ENCODE assay signal across 28 mouse cellular contexts in the genomic region with DNA sequence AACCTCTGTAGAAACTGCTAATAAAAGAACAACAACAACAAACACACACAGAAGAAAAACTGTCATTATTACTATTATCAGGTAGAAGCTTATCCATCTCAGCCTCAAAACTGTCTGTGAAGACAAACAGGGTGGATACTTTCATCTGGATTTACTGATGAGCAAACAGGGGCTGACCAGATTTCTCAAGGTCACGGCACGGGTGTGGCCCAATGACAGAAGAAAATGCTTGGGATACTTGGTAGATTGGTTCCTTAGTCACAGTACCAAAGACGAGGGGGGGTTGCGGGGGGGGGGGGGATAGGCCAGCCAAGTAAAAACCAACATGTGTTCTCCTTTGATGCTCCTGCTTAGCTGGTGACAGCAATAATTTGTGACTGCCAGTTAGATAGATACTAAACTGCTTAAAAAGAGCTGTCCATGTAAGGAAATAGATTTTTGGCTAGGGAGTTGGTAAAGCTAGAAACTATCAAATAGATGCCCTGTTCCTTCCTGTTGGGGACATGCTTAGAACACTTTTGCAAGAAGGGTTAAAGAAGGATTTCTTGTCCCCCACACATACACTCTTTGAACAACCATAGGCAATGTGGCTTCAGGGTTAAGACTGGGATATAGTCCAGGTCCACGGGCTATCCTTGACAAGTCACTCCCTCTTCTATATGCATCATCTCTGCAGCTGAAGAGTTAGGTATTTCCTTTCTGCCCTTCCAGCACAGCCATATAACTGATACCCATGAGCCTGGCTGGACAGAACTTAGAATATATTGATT. TPM values are rescaled to one million over a fixed set of nuclear protein-coding genes. Genes with fewer than 3 reads are reported as not detected.
DNase-seq lines count a peak whose midpoint lies in the region; ATAC-seq and TF ChIP-seq lines count a peak whose summit lies in the region.
"Had no signal": no experiment of that assay in that cellular context is flagged by ENCODE, and none has a peak within 500 bp of the region (broad histone marks: within the 10 kb centered on the region; RNA-seq: fewer than 3 reads in every experiment).

No protein-coding gene starts in this region.

- no peak overlapping the region for H3K27ac ChIP-seq in hindbrain, embryonic 13.5 days
- no peak overlapping the region for H3K27ac ChIP-seq in hindbrain, embryonic 16.5 days (ENCODE audit: low read depth, low read length)
- H3K27ac ChIP-seq in midbrain, postnatal 0 days (ENCODE audit: low read depth, low read length), result peak overlapping the region; percentile 12; the same call in 1 of the 2 replicates
- no peak overlapping the region for H3K27ac ChIP-seq in midbrain, embryonic 10.5 days (replicated peaks)
- H3K27ac ChIP-seq: embryonic facial prominence, embryonic 12.5 days; heart, embryonic 15.5 days; intestine, embryonic 15.5 days; kidney, postnatal 0 days; liver, embryonic 12.5 days had no signal

- H3K27me3 ChIP-seq in hindbrain, embryonic 13.5 days, result peaks cover 3% of the 10 kb centered on the region; the same call in 1 of the 2 replicates
- H3K27me3 ChIP-seq in hindbrain, embryonic 16.5 days (replicated peaks; ENCODE audit: control insufficient read depth, insufficient read depth, low read length), result no peaks in the 10 kb centered on the region
- no peaks in the 10 kb centered on the region for H3K27me3 ChIP-seq in midbrain, postnatal 0 days (ENCODE audit: insufficient read depth, low read length)
- H3K27me3 ChIP-seq in midbrain, embryonic 10.5 days (ENCODE audit: low read depth, poor library complexity, severe bottlenecking), result peaks cover 10% of the 10 kb centered on the region; the same call in 1 of the 2 replicates
- H3K27me3 ChIP-seq: embryonic facial prominence, embryonic 12.5 days; hindbrain, embryonic 15.5 days; intestine, embryonic 15.5 days; liver, embryonic 12.5 days had no signal

- TF ChIP-seq CTCF in midbrain, postnatal 0 days (IDR thresholded peaks at IDR 0.05), result no peak
- no peak for TF ChIP-seq CTCF in brain, embryonic 14.5 days (IDR thresholded peaks at IDR 0.05; ENCODE audit: borderline replicate concordance, extremely low read depth, insufficient read depth, insufficient read length)

- H3K9ac ChIP-seq in hindbrain, embryonic 13.5 days, result no peak overlapping the region
- no peak overlapping the region for H3K9ac ChIP-seq in hindbrain, embryonic 16.5 days (ENCODE audit: low read depth, low read length)
- no peak overlapping the region for H3K9ac ChIP-seq in midbrain, postnatal 0 days (replicated peaks; ENCODE audit: low read length, poor library complexity, severe bottlenecking)
- H3K9ac ChIP-seq: embryonic facial prominence, embryonic 12.5 days; heart, embryonic 15.5 days; hindbrain, embryonic 15.5 days; intestine, embryonic 15.5 days; liver, embryonic 12.5 days; liver, postnatal 0 days; midbrain, embryonic 12.5 days had no signal

- no peak for DNase-seq in midbrain, postnatal 0 days (ENCODE audit: low spot score)
- no peak for DNase-seq in midbrain, embryonic 10.5 days (ENCODE audit: low spot score)
- DNase-seq in MN1 (ENCODE audit: low spot score), result peak; percentile 50
- DNase-seq in brain, embryonic 14.5 days (ENCODE audit: low read depth), result peak; percentile 13
- DNase-seq in spleen, postnatal 14 days (ENCODE audit: low spot score in 2 of 2), result no peak
- DNase-seq: thymus, postnatal 14 days had no signal

- no peaks in the 10 kb centered on the region for H3K36me3 ChIP-seq in hindbrain, embryonic 13.5 days
- H3K36me3 ChIP-seq in hindbrain, embryonic 16.5 days (ENCODE audit: control insufficient read depth, insufficient read depth, low read length), result no peaks in the 10 kb centered on the region
- no peaks in the 10 kb centered on the region for H3K36me3 ChIP-seq in midbrain, postnatal 0 days (ENCODE audit: insufficient read depth, low read length)
- H3K36me3 ChIP-seq in midbrain, embryonic 10.5 days, result no peaks in the 10 kb centered on the region
- H3K36me3 ChIP-seq: embryonic facial prominence, embryonic 12.5 days; heart, embryonic 15.5 days; hindbrain, embryonic 15.5 days; intestine, embryonic 15.5 days; liver, embryonic 12.5 days; midbrain, embryonic 12.5 days had no signal

- H3K4me3 ChIP-seq in hindbrain, embryonic 13.5 days, result no peak overlapping the region
- no peak overlapping the region for H3K4me3 ChIP-seq in hindbrain, embryonic 16.5 days (ENCODE audit: low read length)
- H3K4me3 ChIP-seq in midbrain, postnatal 0 days (ENCODE audit: low read depth, low read length), result no peak overlapping the region
- no peak overlapping the region for H3K4me3 ChIP-seq in midbrain, embryonic 10.5 days
- H3K4me3 ChIP-seq: embryonic facial prominence, embryonic 12.5 days; heart, embryonic 15.5 days; intestine, embryonic 15.5 days; liver, embryonic 12.5 days; midbrain, embryonic 12.5 days; myocyte had no signal

- no peaks in the 10 kb centered on the region for H3K9me3 ChIP-seq in hindbrain, embryonic 13.5 days
- H3K9me3 ChIP-seq in hindbrain, embryonic 16.5 days (ENCODE audit: control insufficient read depth, low read length), result no peaks in the 10 kb centered on the region
- no peaks in the 10 kb centered on the region for H3K9me3 ChIP-seq in midbrain, postnatal 0 days (ENCODE audit: low read length)
- no peaks in the 10 kb centered on the region for H3K9me3 ChIP-seq in midbrain, embryonic 10.5 days (replicated peaks)
- H3K9me3 ChIP-seq: embryonic facial prominence, embryonic 12.5 days; heart, embryonic 15.5 days; hindbrain, embryonic 15.5 days; intestine, embryonic 15.5 days; liver, embryonic 12.5 days; midbrain, embryonic 12.5 days had no signal

- peaks cover 39% of the 10 kb centered on the region for H3K4me1 ChIP-seq in hindbrain, embryonic 13.5 days (replicated peaks)
- H3K4me1 ChIP-seq in hindbrain, embryonic 16.5 days (ENCODE audit: control insufficient read depth, insufficient read depth, low read depth, low read length), result peaks cover 12% of the 10 kb centered on the region
- H3K4me1 ChIP-seq in midbrain, postnatal 0 days (ENCODE audit: insufficient read depth, low read length), result peaks cover 11% of the 10 kb centered on the region
- H3K4me1 ChIP-seq in midbrain, embryonic 10.5 days, result peaks cover 27% of the 10 kb centered on the region

- 85% methylated on average over 5 of the region's 5 CpGs for WGBS in hindbrain, embryonic 13.5 days
- WGBS in hindbrain, embryonic 16.5 days, result 72% methylated on average over 5 of the region's 5 CpGs
- WGBS in midbrain, postnatal 0 days, result 78% methylated on average over 5 of the region's 5 CpGs
- WGBS in midbrain, embryonic 10.5 days, result 83% methylated on average over 5 of the region's 5 CpGs

- TF ChIP-seq POLR2A in brain, embryonic 14.5 days (IDR thresholded peaks at IDR 0.05; ENCODE audit: borderline replicate concordance, extremely low read depth, insufficient read depth, insufficient read length, poor library complexity, severe bottlenecking), result no peak

- H3K4me2 ChIP-seq in hindbrain, embryonic 13.5 days, result peak overlapping the region; percentile 44; the same call in 1 of the 2 replicates
- H3K4me2 ChIP-seq in hindbrain, embryonic 16.5 days (ENCODE audit: low read length), result no peak overlapping the region
- H3K4me2 ChIP-seq in midbrain, postnatal 0 days (ENCODE audit: low read depth, low read length, poor library complexity, severe bottlenecking), result no peak overlapping the region
- H3K4me2 ChIP-seq: heart, embryonic 15.5 days; intestine, embryonic 15.5 days; liver, embryonic 12.5 days had no signal

- no peak for ATAC-seq in hindbrain, embryonic 13.5 days (ENCODE audit: low FRiP score)
- no peak for ATAC-seq in hindbrain, embryonic 16.5 days
- ATAC-seq in midbrain, postnatal 0 days (ENCODE audit: low FRiP score), result no peak
- ATAC-seq: activated CD4-positive, CD25-positive, alpha-beta regulatory T cell, adult 4 months; intestine, embryonic 15.5 days; liver, embryonic 12.5 days; liver, postnatal 0 days had no signal

RNA-seq across cellular contexts. Expression of a gene that starts 0.9 kb away (rescaled TPM):
- 0.91 and 1.0 TPM in 2 replicates for polyA plus RNA-seq in hindbrain, embryonic 13.5 days (2015; fragmentation: Nextera tagmentation; extraction: Ambion mirVana)
- 0.49 and 0.81 TPM in 2 replicates for polyA plus RNA-seq in hindbrain, embryonic 16.5 days (2015; fragmentation: Nextera tagmentation; extraction: Ambion mirVana)
- 0.27 and 1.5 TPM in 2 replicates for total RNA-seq in midbrain, postnatal 0 days (2014; rRNA removed)
- 0.43 and 1.2 TPM in 2 replicates for polyA plus RNA-seq in midbrain, postnatal 0 days (2015; fragmentation: Nextera tagmentation; extraction: Ambion mirVana)
- not detected in 2 replicates for polyA plus RNA-seq in midbrain, embryonic 10.5 days (2016; fragmentation: Nextera tagmentation; extraction: Ambion mirVana)
- polyA plus RNA-seq in brain, embryonic 14.5 days (2012; rRNA removed), result 0.42 and 0.53 TPM in 2 replicates
- total RNA-seq: gastrocnemius, postnatal 14 days; granulocyte monocyte progenitor cell, adult 5-6 weeks; heart, postnatal 25 days; megakaryocyte, adult 5-6 weeks; MEL had no signal
- polyA plus RNA-seq: activated CD4-positive, CD25-positive, alpha-beta regulatory T cell, adult 4 months; embryonic facial prominence, embryonic 12.5 days; forebrain, embryonic 14.5 days; heart, embryonic 15.5 days; intestine, embryonic 15.5 days; kidney, postnatal 0 days; large intestine, adult 2 months; limb, embryonic 14.5 days; liver, postnatal 0 days; midbrain, embryonic 12.5 days; myocyte; stomach, embryonic 14.5 days; urinary bladder, adult 2 months had no signal

RNA-seq across cellular contexts. Expression of a gene that starts 5.3 kb away (rescaled TPM):
- 14.4 and 15.7 TPM in 2 replicates for polyA plus RNA-seq in hindbrain, embryonic 13.5 days (2015; fragmentation: Nextera tagmentation; extraction: Ambion mirVana)
- polyA plus RNA-seq in hindbrain, embryonic 16.5 days (2015; fragmentation: Nextera tagmentation; extraction: Ambion mirVana), result 19.5 and 22.2 TPM in 2 replicates
- 15.5 and 18.1 TPM in 2 replicates for total RNA-seq in midbrain, postnatal 0 days (2014; rRNA removed)
- polyA plus RNA-seq in midbrain, postnatal 0 days (2015; fragmentation: Nextera tagmentation; extraction: Ambion mirVana), result 28.4 and 30.9 TPM in 2 replicates
- 9.9 and 10.4 TPM in 2 replicates for polyA plus RNA-seq in midbrain, embryonic 10.5 days (2016; fragmentation: Nextera tagmentation; extraction: Ambion mirVana)
- polyA plus RNA-seq in brain, embryonic 14.5 days (2012; rRNA removed), result 24.3 and 26.3 TPM in 2 replicates
- total RNA-seq: MEL had no signal

RNA-seq across cellular contexts. Expression of a gene that starts 28.9 kb away (rescaled TPM):
- polyA plus RNA-seq in hindbrain, embryonic 13.5 days (2015; fragmentation: Nextera tagmentation; extraction: Ambion mirVana), result 15.1 and 15.8 TPM in 2 replicates
- polyA plus RNA-seq in hindbrain, embryonic 16.5 days (2015; fragmentation: Nextera tagmentation; extraction: Ambion mirVana), result 11.5 and 13.6 TPM in 2 replicates
- total RNA-seq in midbrain, postnatal 0 days (2014; rRNA removed), result 59.8 and 63.5 TPM in 2 replicates
- 9.4 and 11.0 TPM in 2 replicates for polyA plus RNA-seq in midbrain, postnatal 0 days (2015; fragmentation: Nextera tagmentation; extraction: Ambion mirVana)
- polyA plus RNA-seq in midbrain, embryonic 10.5 days (2016; fragmentation: Nextera tagmentation; extraction: Ambion mirVana), result 5.1 and 6.9 TPM in 2 replicates
- polyA plus RNA-seq in brain, embryonic 14.5 days (2012; rRNA removed), result 57.8 and 83.3 TPM in 2 replicates
- total RNA-seq: MEL had no signal

Comparison
In these comparisons a context has a peak if more than half of its experiments do, and no peak if none do; other contexts are left out.
1. DNase-seq: peak in MN1 (single experiment) and brain, embryonic 14.5 days (single experiment); none in midbrain, postnatal 0 days (single experiment), midbrain, embryonic 10.5 days (single experiment) and spleen, postnatal 14 days (0 of 2).